Mouse (Mus musculus) erythroblast, embryonic 14.5 days (primary cell): ENCODE measurements around the gene Gja1.

Experiments used
- GATA1 ChIP-seq: IDR thresholded peaks from 2 replicates; pipeline ENCODE4 v1.6.1; 2012; ENCODE audit warnings: low read length, inconsistent platforms, mixed read lengths
- TAL1 ChIP-seq: IDR thresholded peaks from 3 replicates; pipeline ENCODE4 v1.6.1; 2012; ENCODE audit warnings: low read length, inconsistent platforms, mixed read lengths

- TF ChIP-seq GATA1, result no peak
- TF ChIP-seq TAL1, result no peak
Observed at GRCm38 (mm10) chr10:56385195-56386109, 8.3 kb downstream of the Gja1 start.
